12 mouse cellular contexts compared by ENCODE assay signal in genomic region chr2:174658229-174658844, GRCm38 (mm10). TPM values are rescaled to one million over a fixed set of nuclear protein-coding genes. Genes with fewer than 3 reads are reported as not detected.
DNase-seq lines count a peak whose midpoint lies in the region; ATAC-seq and TF ChIP-seq lines count a peak whose summit lies in the region.
"Had no signal": no experiment of that assay in that cellular context is flagged by ENCODE, and none has a peak within 500 bp of the region (broad histone marks: within the 10 kb centered on the region; RNA-seq: fewer than 3 reads in every experiment).

No protein-coding gene starts in this region.

- H3K9me3 ChIP-seq in lung, postnatal 0 days (ENCODE audit: low read length): no peaks in the 10 kb centered on the region
- no peaks in the 10 kb centered on the region for H3K9me3 ChIP-seq in forebrain, embryonic 15.5 days
- H3K9me3 ChIP-seq in forebrain, postnatal 0 days (ENCODE audit: low read length): no peaks in the 10 kb centered on the region
- H3K9me3 ChIP-seq: hindbrain, embryonic 15.5 days; megakaryocyte, embryonic 14.5 days; neural tube, embryonic 12.5 days had no signal

- no peaks in the 10 kb centered on the region for H3K36me3 ChIP-seq in lung, postnatal 0 days (ENCODE audit: insufficient read depth, low read length)
- no peaks in the 10 kb centered on the region for H3K36me3 ChIP-seq in forebrain, embryonic 15.5 days
- no peaks in the 10 kb centered on the region for H3K36me3 ChIP-seq in forebrain, postnatal 0 days (ENCODE audit: insufficient read depth)
- H3K36me3 ChIP-seq: hindbrain, embryonic 15.5 days; neural tube, embryonic 12.5 days had no signal

- no peak overlapping the region for H3K4me3 ChIP-seq in lung, postnatal 0 days (ENCODE audit: low read depth, low read length)
- no peak overlapping the region for H3K4me3 ChIP-seq in lung, adult 2 months (replicated peaks; ENCODE audit: extremely low read depth, low read depth, low read length)
- no peak overlapping the region for H3K4me3 ChIP-seq in bone marrow, adult 2 months (replicated peaks; ENCODE audit: control insufficient read depth, low read depth, low read length)
- no peak overlapping the region for H3K4me3 ChIP-seq in forebrain, embryonic 15.5 days
- H3K4me3 ChIP-seq in forebrain, postnatal 0 days (ENCODE audit: low read depth, low read length): no peak overlapping the region
- H3K4me3 ChIP-seq: hindbrain, embryonic 15.5 days; megakaryocyte, embryonic 14.5 days; neural tube, embryonic 12.5 days had no signal

- H3K27ac ChIP-seq in lung, postnatal 0 days (ENCODE audit: low read length): no peak overlapping the region
- H3K27ac ChIP-seq in bone marrow, adult 2 months (ENCODE audit: control insufficient read depth, insufficient read depth, low read depth, low read length, poor library complexity): no peak overlapping the region
- no peak overlapping the region for H3K27ac ChIP-seq in forebrain, embryonic 15.5 days (replicated peaks)
- H3K27ac ChIP-seq in forebrain, postnatal 0 days (ENCODE audit: low read depth, low read length): no peak overlapping the region
- H3K27ac ChIP-seq: hindbrain, embryonic 15.5 days; neural tube, embryonic 12.5 days had no signal

- no peak for ATAC-seq in lung, postnatal 0 days
- ATAC-seq in megakaryocyte-erythroid progenitor cell, adult 5-6 weeks (replicated peaks; ENCODE audit: low FRiP score, low TSS enrichment, poor library complexity, severe bottlenecking): peak; percentile 84
- no peak for ATAC-seq in forebrain, embryonic 15.5 days (replicated peaks)
- ATAC-seq in forebrain, postnatal 0 days: no peak

- H3K4me1 ChIP-seq in lung, postnatal 0 days (ENCODE audit: insufficient read depth, low read depth, low read length): peaks cover 3% of the 10 kb centered on the region; the same call in 1 of the 2 replicates
- H3K4me1 ChIP-seq in lung, adult 2 months (ENCODE audit: control insufficient read depth, insufficient read depth, low read length): no peaks in the 10 kb centered on the region
- no peaks in the 10 kb centered on the region for H3K4me1 ChIP-seq in bone marrow, adult 2 months (ENCODE audit: control insufficient read depth, insufficient read depth, low read length)
- H3K4me1 ChIP-seq in forebrain, embryonic 15.5 days: 0 out of 2 replicates have a peak, but pooled peaks cover 3% of the 10 kb centered on the region
- no peaks in the 10 kb centered on the region for H3K4me1 ChIP-seq in forebrain, postnatal 0 days (ENCODE audit: insufficient read depth)
- H3K4me1 ChIP-seq: hindbrain, embryonic 15.5 days; megakaryocyte, embryonic 14.5 days had no signal

- no peak for TF ChIP-seq EP300 in lung, postnatal 0 days (IDR thresholded peaks at IDR 0.05)

- 74% methylated on average over 8 of the region's 8 CpGs for WGBS in lung, postnatal 0 days
- WGBS in lung, adult 2 months: 73% methylated on average over 8 of the region's 8 CpGs
- WGBS in bone marrow, adult 2 months: 54% methylated on average over 8 of the region's 8 CpGs
- WGBS in forebrain, embryonic 15.5 days: 83% methylated on average over 8 of the region's 8 CpGs
- WGBS in forebrain, postnatal 0 days: 78% methylated on average over 8 of the region's 8 CpGs

- H3K4me2 ChIP-seq in lung, postnatal 0 days (replicated peaks; ENCODE audit: low read depth, low read length): no peak overlapping the region
- no peak overlapping the region for H3K4me2 ChIP-seq in forebrain, embryonic 15.5 days (replicated peaks)
- H3K4me2 ChIP-seq in forebrain, postnatal 0 days (ENCODE audit: low read depth): no peak overlapping the region
- H3K4me2 ChIP-seq: hindbrain, embryonic 15.5 days; neural tube, embryonic 12.5 days had no signal

- no peak overlapping the region for H3K9ac ChIP-seq in lung, postnatal 0 days (replicated peaks; ENCODE audit: low read depth)
- H3K9ac ChIP-seq in forebrain, embryonic 15.5 days (replicated peaks): no peak overlapping the region
- no peak overlapping the region for H3K9ac ChIP-seq in forebrain, postnatal 0 days
- H3K9ac ChIP-seq: hindbrain, embryonic 15.5 days; neural tube, embryonic 12.5 days had no signal

- peak; percentile 27 for DNase-seq in lung, postnatal 0 days (ENCODE audit: low spot score)
- no peak for DNase-seq in lung, adult 2 months
- no peak for DNase-seq in testis, postnatal 14 days (ENCODE audit: low spot score)
- DNase-seq in forebrain, postnatal 0 days: no peak
- DNase-seq: cerebellum, adult 11-12 months; heart, adult 18-20 months had no signal

- no peaks in the 10 kb centered on the region for H3K27me3 ChIP-seq in lung, postnatal 0 days (replicated peaks; ENCODE audit: insufficient read depth, low read length)
- no peaks in the 10 kb centered on the region for H3K27me3 ChIP-seq in forebrain, embryonic 15.5 days
- no peaks in the 10 kb centered on the region for H3K27me3 ChIP-seq in forebrain, postnatal 0 days (ENCODE audit: insufficient read depth, low read length)
- H3K27me3 ChIP-seq: hindbrain, embryonic 15.5 days; neural tube, embryonic 12.5 days had no signal

- peak; percentile 52 for TF ChIP-seq CTCF in lung, postnatal 0 days (IDR thresholded peaks at IDR 0.05)
- TF ChIP-seq CTCF in lung, adult 2 months (IDR thresholded peaks at IDR 0.05; ENCODE audit: insufficient read depth, low read length): no peak
- peak; percentile 52; the same call in 1 of the 2 replicates for TF ChIP-seq CTCF in bone marrow, adult 2 months (IDR thresholded peaks at IDR 0.05; ENCODE audit: control insufficient read depth, insufficient read depth, low read length)
- no peak for TF ChIP-seq CTCF in forebrain, postnatal 0 days (IDR thresholded peaks at IDR 0.05; ENCODE audit: low read depth)

- TF ChIP-seq POLR2A in lung, adult 2 months (IDR thresholded peaks at IDR 0.05; ENCODE audit: borderline replicate concordance, extremely low read depth, low read depth, low read length): no peak
- TF ChIP-seq POLR2A in bone marrow, adult 2 months (IDR thresholded peaks at IDR 0.05; ENCODE audit: borderline replicate concordance, control insufficient read depth, low read depth, low read length): no peak

RNA-seq across cellular contexts. Expression of gene Zfp831, which starts 15.0 kb away (rescaled TPM):
- polyA plus RNA-seq in lung, postnatal 0 days (2015; fragmentation: Nextera tagmentation; extraction: Ambion mirVana): 0.02 TPM in 1 of 2 replicates, not detected in the other
- polyA plus RNA-seq in lung, adult 2 months (2012; rRNA removed): 0.53 and 0.65 TPM in 2 replicates
- polyA plus RNA-seq in bone marrow, adult 2 months (2011; ENCODE audit: insufficient read depth, insufficient read length, low replicate concordance, missing spikeins): 2.0 and 6.0 TPM in 2 replicates
- 8.0 and 9.4 TPM in 2 replicates for total RNA-seq in megakaryocyte-erythroid progenitor cell, adult 5-6 weeks (2014; fragmentation: Nextera tagmentation)
- total RNA-seq in megakaryocyte-erythroid progenitor cell, adult 5-6 weeks (2017): 4.0 and 4.7 TPM in 2 replicates
- polyA plus RNA-seq in forebrain, embryonic 15.5 days (2015; fragmentation: Nextera tagmentation; extraction: Ambion mirVana): not detected in 2 replicates
- total RNA-seq in forebrain, postnatal 0 days (2014; rRNA removed): under 0.01 and 0.15 TPM in 2 replicates
- polyA plus RNA-seq in forebrain, postnatal 0 days (2015; fragmentation: Nextera tagmentation; extraction: Ambion mirVana): 0.02 TPM in 1 of 2 replicates, not detected in the other
- polyA plus RNA-seq: neural tube, embryonic 12.5 days had no signal

Comparison
In these comparisons a context has a peak if more than half of its experiments do, and no peak if none do; other contexts are left out.
1. CTCF ChIP-seq: peak in lung, postnatal 0 days (single experiment) and bone marrow, adult 2 months (single experiment); none in lung, adult 2 months (single experiment) and forebrain, postnatal 0 days (single experiment).